Mouse (Mus musculus): ENCODE measurements around the gene Cd163l1.

DNA sequence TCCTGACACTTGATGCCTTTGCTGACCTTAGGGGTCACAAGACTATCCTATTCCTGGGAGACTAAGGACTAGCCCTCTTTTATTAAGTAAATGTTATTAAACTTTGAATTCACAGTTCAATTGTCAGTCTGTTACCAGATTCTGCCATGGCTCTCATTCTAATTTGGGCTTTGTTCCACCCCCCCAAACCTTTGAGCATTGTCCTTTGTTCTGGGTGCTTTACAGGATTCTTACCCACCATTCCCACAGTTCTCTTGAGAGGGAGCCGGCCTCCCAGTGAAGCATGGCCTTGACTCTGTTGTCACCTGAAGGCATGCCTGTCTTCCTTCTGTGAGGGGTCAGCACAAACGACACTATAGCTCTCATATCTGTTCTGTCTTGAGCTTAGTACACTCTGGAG, 13.0 kb downstream of the Cd163l1 start:
- TF ChIP-seq CTCF (IDR thresholded peaks at IDR 0.05; ENCODE audit: extremely low read depth, insufficient read depth, low read length) (no peak), POLR2A (IDR thresholded peaks at IDR 0.05; ENCODE audit: extremely low read depth, insufficient read depth, low read length) (no peak)
